Mouse (Mus musculus): Measurements from ENCODE around the gene Aurka.

DNA sequence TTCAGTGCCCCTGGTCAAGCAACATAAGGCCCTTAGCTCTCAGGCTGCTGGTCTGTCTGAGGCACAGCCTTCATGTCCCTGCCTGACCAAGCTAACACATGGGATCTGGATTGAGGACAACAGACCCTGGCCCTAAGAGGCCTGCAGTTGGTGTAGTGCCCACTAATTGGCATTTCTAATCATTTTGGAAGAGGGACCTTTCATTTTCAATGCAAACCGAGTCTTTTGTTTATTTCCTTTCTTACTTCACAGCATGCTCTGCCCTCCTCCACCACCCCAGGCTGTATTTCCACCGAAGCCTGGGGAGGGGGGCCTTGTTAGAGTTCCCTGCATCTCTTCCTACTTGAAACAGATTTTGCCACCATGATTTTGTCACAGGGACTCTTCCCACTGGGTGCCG is 29.4 kb downstream of the Aurka start:
- TF ChIP-seq CTCF (IDR thresholded peaks at IDR 0.05; ENCODE audit: control insufficient read depth, insufficient read depth, low read length) = no peak
- no peak for TF ChIP-seq POLR2A (IDR thresholded peaks at IDR 0.05; ENCODE audit: borderline replicate concordance, control insufficient read depth, low read depth, low read length)
